Mouse (Mus musculus) stomach, embryonic 14.5 days (tissue): ENCODE data around the gene Plac1. TPM values are rescaled to one million over a fixed set of nuclear protein-coding genes. Genes with fewer than 3 reads are reported as not detected.

Source experiments
- ATAC-seq: fragments of 200-750 bp; cut with Nextera tagmentation; 2 replicates; pipeline ENCODE4 v1.8.0; 2017; ENCODE audit warnings: low read depth, moderate TSS enrichment; ENCODE audit not compliant: insufficient number of reproducible peaks, insufficient read depth, low FRiP score
- H3K27ac ChIP-seq: fragments of 300-500 bp; sonication (generic); 2 replicates; pipeline ENCODE4 v1.5.1; 2014; ENCODE audit warnings: mild to moderate bottlenecking, low read length, moderate library complexity, mixed read lengths
- H3K27me3 ChIP-seq: fragments of 300-500 bp; sonication (generic); 2 replicates; pipeline ENCODE4 v1.6.1; 2014; ENCODE audit warnings: low read length, control low read depth, mixed read lengths; ENCODE audit not compliant: control insufficient read depth, insufficient read depth
- H3K36me3 ChIP-seq: fragments of 300-500 bp; sonication (generic); 2 replicates; pipeline ENCODE4 v1.6.1; 2014; ENCODE audit warnings: mild to moderate bottlenecking, control low read depth, low read length, moderate library complexity, mixed read lengths; ENCODE audit not compliant: control insufficient read depth, insufficient read depth
- H3K4me1 ChIP-seq: fragments of 300-500 bp; sonication (generic); 2 replicates; pipeline ENCODE4 v1.6.1; 2014; ENCODE audit warnings: low read length, control low read depth, mixed read lengths; ENCODE audit not compliant: control insufficient read depth, insufficient read depth
- H3K4me2 ChIP-seq: fragments of 300-500 bp; sonication (generic); replicated peaks from 2 replicates; pipeline ENCODE4 v1.6.1; 2014; ENCODE audit warnings: low read depth, low read length, control low read depth
- H3K4me3 ChIP-seq: fragments of 300-500 bp; sonication (generic); 2 replicates; pipeline ENCODE4 v1.5.1; 2014; ENCODE audit warnings: low read depth, low read length, control low read depth
- H3K9ac ChIP-seq: fragments of 300-500 bp; sonication (generic); replicated peaks from 2 replicates; pipeline ENCODE4 v1.6.1; 2014; ENCODE audit warnings: low read depth, mild to moderate bottlenecking, control low read depth, low read length, moderate library complexity, mixed read lengths
- H3K9me3 ChIP-seq: fragments of 300-500 bp; sonication (generic); 2 replicates; pipeline ENCODE4 v1.6.1; 2016; ENCODE audit warnings: low read depth, low read length, control low read depth; ENCODE audit not compliant: control insufficient read depth
- WGBS: fragments of 180-500 bp; shearing (Covaris S2); extraction: QIAGEN DNeasy Blood & Tissue Kit; methylation state at CpG from one replicate; pipeline ENCODE4 v1.1.7; 2014; 5-methylcytosine and 5-hydroxymethylcytosine counted together
- polyA plus RNA-seq: library from polyadenylated mRNA; unstranded; fragments of >200 nt; fragmentation: Nextera tagmentation; extraction: Ambion mirVana; gene quantifications from 2 replicates; pipeline ENCODE4 v1.2.1, GENCODE M21; 2014

Plac1 gene
- polyA plus RNA-seq, 1 experiment from 2014 or later: 15.3 TPM

DNA sequence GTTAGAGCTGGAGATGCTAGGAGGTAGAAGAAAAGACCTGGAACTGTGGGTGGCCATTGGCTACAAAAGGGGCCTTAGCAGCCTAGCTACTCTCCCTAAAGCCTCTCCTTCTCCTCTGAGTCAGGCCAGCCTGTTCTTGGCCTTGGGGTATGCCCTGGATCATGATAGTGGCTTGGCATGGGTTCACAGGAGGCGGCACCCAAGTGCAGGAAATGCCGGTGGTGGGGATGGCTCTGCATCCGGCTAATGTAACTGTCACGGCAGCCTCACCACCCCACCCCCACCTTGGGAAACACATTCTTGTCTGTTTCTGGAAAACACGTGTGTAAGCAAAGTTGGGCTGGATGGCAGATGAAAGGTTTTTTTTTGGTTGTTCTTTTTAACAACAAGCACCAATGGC, 78.8 kb downstream of the Plac1 start:
- Histone ChIP-seq H3K27ac (peak overlapping the region; percentile 74; the same call in 1 of the 2 replicates), H3K4me1 (peaks cover 11% of the 10 kb centered on the region; the same call in 1 of the 2 replicates), H3K36me3 (no peaks in the 10 kb centered on the region), H3K9ac (no peak overlapping the region), H3K27me3 (no peaks in the 10 kb centered on the region), H3K4me2 (no peak overlapping the region), H3K4me3 (no peak overlapping the region), H3K9me3 (no peaks in the 10 kb centered on the region)
- no peak for ATAC-seq
- WGBS: 30% methylated on average over 5 of the region's 5 CpGs

DNA sequence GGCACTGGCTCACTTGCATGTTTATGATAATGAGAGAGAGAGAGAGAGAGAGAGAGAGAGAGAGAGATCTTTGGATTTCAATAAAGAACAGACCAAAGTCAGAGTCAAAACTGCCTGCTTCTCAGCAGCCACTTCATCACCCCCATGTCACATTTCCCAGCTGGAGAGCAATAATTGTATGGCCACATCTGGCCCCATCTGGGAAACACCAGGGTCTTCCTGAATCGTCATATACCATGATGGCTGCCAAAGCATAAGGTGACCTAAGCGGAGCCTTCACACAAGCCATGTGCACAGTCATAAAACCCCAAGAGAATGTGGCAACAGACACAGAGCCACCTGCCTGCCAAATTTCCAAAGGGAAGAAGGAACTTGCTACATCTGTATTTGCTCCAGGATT, 91.9 kb downstream of the Plac1 start:
- no peak for ATAC-seq
- Histone ChIP-seq H3K27ac (no peak overlapping the region), H3K27me3 (no peaks in the 10 kb centered on the region), H3K4me2 (no peak overlapping the region), H3K9ac (no peak overlapping the region), H3K4me1 (no peaks in the 10 kb centered on the region), H3K4me3 (no peak overlapping the region), H3K9me3 (no peaks in the 10 kb centered on the region), H3K36me3 (no peaks in the 10 kb centered on the region)
- WGBS: 62% methylated on average over 2 of the region's 2 CpGs

DNA sequence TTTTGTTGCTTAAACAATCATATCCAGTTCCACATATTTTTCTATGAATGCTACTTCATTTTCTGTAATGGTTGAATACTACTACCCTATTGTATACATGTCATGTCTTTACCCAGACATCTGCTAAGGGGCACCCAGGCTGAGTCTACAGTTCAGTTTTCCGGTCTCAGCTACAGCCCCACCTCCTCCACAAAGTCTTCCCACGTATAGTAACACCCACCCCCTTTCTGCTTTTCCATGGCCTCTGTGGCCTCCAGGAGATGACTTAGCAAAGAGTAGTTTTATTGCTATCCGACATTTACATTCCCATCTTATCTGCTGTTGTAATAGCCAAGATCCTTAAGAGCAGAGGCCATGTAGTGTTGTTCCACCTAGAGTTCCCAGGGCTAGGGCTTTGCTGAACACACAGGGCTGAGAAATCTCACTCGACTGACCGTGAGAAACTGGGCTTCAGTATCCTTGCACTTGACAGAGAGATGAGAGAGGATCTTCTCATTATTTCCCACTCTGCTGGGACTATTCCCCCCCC, 93.5 kb downstream of the Plac1 start:
- Histone ChIP-seq H3K4me1 (no peaks in the 10 kb centered on the region), H3K9me3 (no peaks in the 10 kb centered on the region), H3K4me3 (no peak overlapping the region), H3K4me2 (no peak overlapping the region), H3K27ac (no peak overlapping the region), H3K9ac (no peak overlapping the region), H3K36me3 (no peaks in the 10 kb centered on the region), H3K27me3 (no peaks in the 10 kb centered on the region)
- 73% methylated on average over 5 of the region's 5 CpGs for WGBS
- ATAC-seq: no peak

DNA sequence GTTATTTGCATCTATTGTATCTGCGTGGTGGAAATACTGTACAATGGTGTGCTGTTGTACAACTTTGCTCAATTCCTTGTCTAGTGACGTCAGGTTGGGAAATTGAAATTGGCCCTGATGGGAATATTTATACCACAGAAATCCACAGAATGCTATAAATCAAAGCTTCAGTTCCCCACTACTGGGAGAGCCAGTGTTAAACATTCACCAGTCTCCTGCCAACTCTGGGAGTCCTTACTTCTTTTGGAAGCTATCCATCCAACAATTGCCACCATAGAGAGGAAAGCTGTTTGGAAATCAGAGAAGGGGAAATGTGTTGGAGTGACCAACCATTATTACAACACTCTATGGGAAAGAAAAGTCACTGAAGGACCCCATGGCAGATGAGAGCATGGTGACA, 100.3 kb downstream of the Plac1 start:
- H3K36me3 ChIP-seq: no peaks in the 10 kb centered on the region
- H3K9ac ChIP-seq: no peak overlapping the region
- H3K4me2 ChIP-seq: no peak overlapping the region
- no peak overlapping the region for H3K27ac ChIP-seq
- no peaks in the 10 kb centered on the region for H3K4me1 ChIP-seq
- H3K27me3 ChIP-seq: no peaks in the 10 kb centered on the region
- no peak for ATAC-seq
- H3K4me3 ChIP-seq: no peak overlapping the region
- H3K9me3 ChIP-seq: no peaks in the 10 kb centered on the region
- 71% methylated on average over 2 of the region's 2 CpGs for WGBS

DNA sequence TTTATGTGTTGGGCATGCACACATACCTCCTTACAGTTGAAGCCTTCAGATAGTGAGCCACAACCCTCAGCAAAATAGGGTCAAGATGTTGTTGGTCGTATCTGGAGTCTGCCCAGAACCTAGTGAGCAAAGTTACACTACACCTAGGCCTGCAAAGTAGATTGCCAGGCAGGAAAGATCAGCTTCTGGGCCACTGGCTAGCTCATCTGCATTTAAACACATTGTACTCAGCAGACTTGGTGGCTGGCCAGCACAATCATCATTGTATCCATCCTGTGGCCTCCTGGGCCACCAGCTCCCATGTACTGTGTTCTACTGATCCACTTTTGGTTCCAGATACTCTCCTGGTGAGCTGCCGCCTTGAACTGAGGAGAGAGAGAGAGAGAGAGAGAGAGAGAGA, 102.8 kb downstream of the Plac1 start:
- no peak overlapping the region for H3K4me2 ChIP-seq
- no peaks in the 10 kb centered on the region for H3K9me3 ChIP-seq
- 68% methylated on average over 2 of the region's 2 CpGs for WGBS
- H3K27ac ChIP-seq: no peak overlapping the region
- H3K9ac ChIP-seq: no peak overlapping the region
- H3K36me3 ChIP-seq: no peaks in the 10 kb centered on the region
- H3K27me3 ChIP-seq: no peaks in the 10 kb centered on the region
- ATAC-seq: no peak
- no peaks in the 10 kb centered on the region for H3K4me1 ChIP-seq
- no peak overlapping the region for H3K4me3 ChIP-seq

DNA sequence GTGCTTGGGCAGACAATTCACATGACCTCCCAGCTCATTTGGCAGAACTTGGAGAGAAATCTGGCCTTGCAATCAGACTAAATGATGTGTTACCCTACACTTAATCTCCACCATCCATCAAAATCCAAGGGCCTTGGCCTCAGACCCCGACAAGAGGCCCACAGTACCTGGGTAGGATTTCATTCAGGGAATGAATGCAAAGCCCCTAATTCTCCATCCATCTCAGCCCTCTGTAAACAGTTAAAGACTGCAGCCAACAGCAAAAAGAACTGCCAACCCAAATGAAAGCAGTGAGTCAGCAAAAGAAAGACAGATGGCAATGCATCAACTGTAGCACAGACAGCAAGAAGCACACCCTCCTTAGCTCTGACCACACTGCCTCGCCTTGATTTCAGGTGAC, 110.4 kb downstream of the Plac1 start:
- Histone ChIP-seq H3K36me3 (no peaks in the 10 kb centered on the region), H3K4me1 (no peaks in the 10 kb centered on the region), H3K4me2 (no peak overlapping the region), H3K27me3 (no peaks in the 10 kb centered on the region), H3K4me3 (no peak overlapping the region), H3K9ac (no peak overlapping the region), H3K27ac (no peak overlapping the region), H3K9me3 (no peaks in the 10 kb centered on the region)
- ATAC-seq: no peak
- WGBS: 28% methylated on average over 2 of the region's 2 CpGs

DNA sequence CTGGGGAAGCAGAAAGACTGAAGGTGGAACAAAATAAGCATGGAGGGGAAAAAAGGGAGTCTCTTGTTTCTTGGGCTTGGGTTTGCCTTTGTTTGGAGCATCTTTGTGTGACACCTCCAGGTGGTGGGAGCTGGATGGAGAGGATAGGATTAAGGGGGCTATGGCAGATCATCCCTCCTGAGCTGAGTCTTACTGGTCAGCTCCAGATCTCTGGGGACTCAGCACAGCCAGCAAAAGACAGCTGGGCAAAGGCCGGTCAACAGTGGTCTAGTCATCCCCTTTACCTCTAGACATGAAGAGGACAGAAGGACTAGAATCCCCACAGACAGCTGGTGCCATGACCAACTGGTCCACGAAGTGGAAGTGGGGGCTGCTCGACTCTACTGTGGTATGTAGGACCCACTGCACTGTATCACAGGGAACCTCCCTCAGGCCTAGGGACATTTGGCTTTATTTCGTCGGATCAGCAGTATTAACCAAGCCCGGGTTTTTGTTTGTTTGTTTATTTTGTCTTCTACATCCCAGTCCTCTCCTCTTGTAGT, 113.3 kb downstream of the Plac1 start:
- no peak overlapping the region for H3K9ac ChIP-seq
- no peak for ATAC-seq
- H3K9me3 ChIP-seq: no peaks in the 10 kb centered on the region
- no peak overlapping the region for H3K4me3 ChIP-seq
- H3K4me2 ChIP-seq: no peak overlapping the region
- no peak overlapping the region for H3K27ac ChIP-seq
- 61% methylated on average over 6 of the region's 6 CpGs for WGBS
- no peaks in the 10 kb centered on the region for H3K36me3 ChIP-seq
- no peaks in the 10 kb centered on the region for H3K4me1 ChIP-seq
- H3K27me3 ChIP-seq: no peaks in the 10 kb centered on the region

DNA sequence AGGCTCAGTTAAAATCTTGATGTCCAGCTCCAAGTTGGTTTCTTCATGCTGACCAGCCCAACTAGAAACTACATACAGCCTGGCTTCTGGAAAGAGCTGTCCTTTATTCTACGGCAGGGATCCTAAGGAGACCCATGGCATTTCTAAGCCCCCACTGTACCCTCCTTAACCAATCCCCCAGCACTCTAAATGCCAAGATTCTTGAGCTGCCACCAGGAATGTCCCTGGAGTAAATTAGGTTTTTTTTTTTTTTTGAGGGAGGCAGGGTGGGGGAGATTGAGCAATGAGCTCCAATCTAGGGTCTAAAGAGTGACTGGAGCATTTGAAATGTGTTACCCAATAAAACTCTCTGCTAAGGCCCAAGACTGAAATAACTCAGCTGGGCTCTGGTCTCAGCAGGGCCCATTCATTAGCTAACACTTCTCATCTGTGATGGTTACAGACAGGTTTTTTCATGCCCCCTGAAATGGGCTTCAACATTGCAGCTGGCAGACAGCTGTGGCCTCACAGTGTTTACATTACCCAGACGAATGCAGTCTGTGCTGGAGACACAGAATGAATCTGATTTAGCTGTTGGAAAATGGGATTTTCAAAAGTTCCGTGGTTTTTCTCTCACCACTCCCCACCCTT, 114.0 kb downstream of the Plac1 start:
- Histone ChIP-seq H3K4me1 (no peaks in the 10 kb centered on the region), H3K27me3 (no peaks in the 10 kb centered on the region), H3K4me2 (no peak overlapping the region), H3K9ac (no peak overlapping the region), H3K4me3 (no peak overlapping the region), H3K27ac (peak overlapping the region; percentile 58; the same call in 1 of the 2 replicates), H3K9me3 (no peaks in the 10 kb centered on the region), H3K36me3 (no peaks in the 10 kb centered on the region)
- 29% methylated on average over 3 of the region's 3 CpGs for WGBS
- peak; percentile 76; the same call in 1 of the 2 replicates for ATAC-seq

DNA sequence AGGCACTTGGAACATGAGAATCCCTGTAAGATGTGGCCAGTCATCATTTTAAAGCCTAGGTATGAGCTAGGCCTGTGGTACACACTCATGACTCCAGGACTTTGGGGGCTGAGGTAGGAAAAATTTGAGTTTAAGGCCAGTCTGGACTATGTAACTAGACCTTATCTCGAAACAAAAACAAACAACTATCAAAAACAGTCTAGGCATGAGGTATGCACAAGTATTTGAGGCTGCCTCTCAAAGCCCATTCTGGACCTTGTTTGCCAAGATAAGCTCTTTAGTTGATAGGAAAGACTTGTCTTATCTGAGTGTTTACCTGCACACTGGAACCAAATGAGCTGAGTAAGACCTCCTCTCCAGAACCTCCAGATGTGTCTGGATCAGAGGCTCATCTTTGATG, 116.3 kb downstream of the Plac1 start:
- H3K36me3 ChIP-seq: no peaks in the 10 kb centered on the region
- no peaks in the 10 kb centered on the region for H3K9me3 ChIP-seq
- H3K9ac ChIP-seq: no peak overlapping the region
- no peaks in the 10 kb centered on the region for H3K4me1 ChIP-seq
- 39% methylated on average over 1 of the region's 1 CpGs for WGBS
- no peak overlapping the region for H3K27ac ChIP-seq
- no peak for ATAC-seq
- no peak overlapping the region for H3K4me2 ChIP-seq
- H3K27me3 ChIP-seq: no peaks in the 10 kb centered on the region
- H3K4me3 ChIP-seq: no peak overlapping the region
